Mouse (Mus musculus): ENCODE measurements around the gene Zfp442.
"Not testable (repeated sequence)": the region's sequence is repeated elsewhere in the genome, so short reads cannot be mapped to it uniquely, and the experiment has no call there.

Zfp442 gene

DNA sequence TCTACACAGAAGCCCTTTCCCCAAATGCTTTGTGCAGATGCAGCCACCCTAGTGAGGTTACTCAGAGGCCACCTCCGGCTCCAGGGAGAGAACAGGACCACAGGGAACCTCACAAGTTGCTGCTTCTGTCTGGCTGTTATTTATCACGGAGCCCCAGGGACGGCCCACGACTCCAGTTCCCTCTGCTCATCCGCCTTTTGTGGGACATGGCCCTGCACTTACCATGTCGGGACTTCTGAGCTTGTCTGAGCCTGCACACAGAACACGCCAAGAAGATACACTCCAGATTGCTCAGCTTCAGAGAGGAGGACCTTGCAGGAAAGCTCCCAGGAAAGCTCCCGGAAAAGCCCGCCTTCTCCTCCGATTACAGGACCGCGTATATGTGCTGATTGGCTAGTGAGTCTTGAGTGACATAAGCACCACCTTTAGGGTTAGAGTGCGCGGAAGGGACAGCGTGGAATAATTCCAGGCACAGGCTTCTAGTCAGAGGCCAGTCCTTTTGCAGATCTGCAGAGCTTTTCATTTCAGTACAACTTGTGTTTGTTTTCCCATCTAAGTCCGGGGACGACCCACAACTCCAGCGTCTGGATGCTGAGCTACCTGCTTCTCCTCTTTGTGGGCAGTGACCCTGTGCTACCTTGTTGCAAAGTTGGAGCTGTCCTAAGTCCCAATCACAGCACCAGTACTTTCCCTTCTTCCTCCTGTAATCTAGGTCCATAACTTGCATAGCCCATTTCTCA is at the start of gene Zfp442:
Zfp442 (minus strand) TSS at position 307 of the 740 bp plus-strand sequence.
- peak; percentile 74 for DNase-seq (ENCODE audit: low spot score)

DNA sequence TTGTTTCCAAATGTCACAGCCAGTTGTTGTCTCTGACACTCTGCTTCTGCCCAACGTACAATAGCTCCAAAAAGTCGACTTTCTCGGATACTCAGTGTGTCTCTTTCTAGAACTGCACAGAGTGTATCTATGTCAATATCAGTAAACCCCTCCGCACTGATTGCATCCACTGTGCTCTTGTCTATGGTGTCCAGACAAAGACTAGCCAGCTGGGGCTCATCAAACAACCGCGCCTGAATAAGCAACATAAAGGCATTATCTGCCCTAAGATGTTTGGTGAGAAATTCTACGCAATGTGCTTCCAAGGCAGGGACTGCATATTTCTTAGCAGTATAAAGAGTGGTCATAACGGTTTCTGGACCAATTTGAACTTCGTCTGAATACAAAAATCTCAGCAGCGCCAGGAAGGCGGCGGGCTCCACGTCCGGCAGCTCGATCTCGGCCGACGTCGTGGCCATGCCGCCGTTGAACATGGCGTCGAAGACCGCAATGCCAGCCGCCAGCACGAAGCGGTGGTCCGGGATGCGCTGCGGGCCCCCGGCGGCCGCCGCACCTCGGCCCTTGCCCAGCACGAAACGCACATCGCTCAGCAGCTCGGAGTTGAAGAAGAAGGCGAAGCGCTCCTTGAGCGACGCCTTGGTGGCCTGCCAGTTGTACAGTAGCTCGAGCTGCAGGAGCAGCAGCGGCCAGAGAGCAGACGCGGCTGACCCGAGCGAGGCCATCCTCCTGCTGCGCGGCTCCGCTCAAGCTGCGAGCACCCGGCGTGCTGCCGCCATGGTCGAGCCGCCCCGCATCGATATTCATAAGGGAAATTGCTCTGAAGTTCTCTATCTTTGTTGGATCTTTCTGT is 49.1 kb upstream of the Zfp442 start:
- DNase-seq (ENCODE audit: low spot score): peak; percentile 7

DNA sequence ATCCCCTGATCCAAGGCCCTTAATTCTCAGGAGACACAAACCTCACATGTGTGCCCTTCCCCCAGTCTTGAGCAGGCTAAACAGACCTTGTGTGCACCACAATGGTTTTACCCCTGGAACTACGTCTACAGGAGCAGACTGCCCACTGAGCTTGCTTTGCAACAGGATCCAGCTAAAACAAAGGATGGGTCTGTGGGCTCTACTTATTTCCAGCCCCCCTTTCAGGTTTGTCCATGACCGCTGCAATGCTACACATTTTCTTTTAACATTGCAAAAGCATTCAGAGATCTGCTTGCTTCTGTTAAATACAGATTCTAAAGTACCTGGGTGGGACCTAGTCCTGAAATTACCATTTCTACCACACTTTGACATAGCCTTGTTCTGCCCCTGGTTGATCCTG is 41.7 kb upstream of the Zfp442 start:
- no peak for DNase-seq (ENCODE audit: low spot score)

DNA sequence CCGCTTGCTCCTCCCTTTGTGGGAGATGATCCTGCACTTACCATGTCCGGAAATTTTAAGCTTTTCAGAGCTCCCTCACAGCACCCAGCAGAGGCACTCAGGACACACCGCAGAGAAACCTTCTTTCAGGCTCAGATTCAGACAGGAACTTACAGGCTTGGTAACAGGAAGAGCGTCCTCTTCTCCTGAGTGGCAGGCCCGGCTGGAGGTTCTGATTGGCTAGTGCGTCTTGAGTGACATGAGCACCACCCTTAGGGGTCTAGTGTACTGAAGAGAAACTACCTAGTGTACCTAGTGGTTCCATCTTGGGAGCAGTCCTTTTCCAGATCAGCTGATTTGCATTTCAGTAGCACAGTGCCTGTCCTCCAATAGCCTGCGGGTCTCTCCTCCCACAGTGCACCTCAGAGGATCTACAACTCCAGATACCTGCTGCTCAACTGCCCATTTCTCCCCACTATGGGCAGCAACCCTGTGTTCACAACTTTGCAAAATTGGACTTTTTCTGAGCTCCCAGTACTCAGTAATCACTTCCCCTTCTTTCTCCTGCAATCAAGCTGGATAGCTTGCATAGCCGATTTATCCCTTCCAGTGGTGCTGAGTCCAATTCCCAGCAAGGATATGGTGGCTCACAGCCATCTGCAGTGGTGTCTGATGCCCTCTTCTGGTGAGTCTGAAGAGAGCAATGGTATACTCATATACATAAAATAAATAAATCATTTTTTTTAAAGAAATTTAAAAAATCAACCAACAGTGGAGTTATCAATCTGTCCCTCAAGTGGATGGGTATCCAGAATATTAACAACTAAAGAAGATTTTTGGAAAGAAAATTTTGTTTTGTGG is 33.9 kb upstream of the Zfp442 start, which contains the start of gene Zfp345:
Zfp345 (minus strand) TSS at position 153 of the 840 bp plus-strand sequence.
- DNase-seq (ENCODE audit: low spot score): not testable (repeated sequence)

DNA sequence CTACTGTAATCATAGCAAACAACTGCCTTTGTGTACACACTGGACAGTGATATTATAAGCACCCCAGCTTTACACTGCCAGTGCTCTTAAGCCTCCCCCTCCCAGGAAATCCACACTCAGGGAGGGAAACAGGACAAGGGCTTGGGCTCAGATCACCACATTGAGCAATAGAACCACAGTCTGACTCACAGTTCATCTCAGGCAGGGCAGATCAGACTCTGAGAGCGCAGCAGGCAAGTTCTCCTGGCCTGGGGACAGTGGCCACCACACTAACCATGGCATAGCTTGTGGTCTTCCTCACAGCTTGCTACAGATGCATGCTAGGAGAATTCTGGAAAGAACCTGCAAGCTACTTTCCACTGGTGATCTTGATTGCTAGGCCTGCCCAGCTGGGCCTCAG is 12.2 kb downstream of the Zfp442 start:
- DNase-seq (ENCODE audit: low spot score): not testable (repeated sequence)

DNA sequence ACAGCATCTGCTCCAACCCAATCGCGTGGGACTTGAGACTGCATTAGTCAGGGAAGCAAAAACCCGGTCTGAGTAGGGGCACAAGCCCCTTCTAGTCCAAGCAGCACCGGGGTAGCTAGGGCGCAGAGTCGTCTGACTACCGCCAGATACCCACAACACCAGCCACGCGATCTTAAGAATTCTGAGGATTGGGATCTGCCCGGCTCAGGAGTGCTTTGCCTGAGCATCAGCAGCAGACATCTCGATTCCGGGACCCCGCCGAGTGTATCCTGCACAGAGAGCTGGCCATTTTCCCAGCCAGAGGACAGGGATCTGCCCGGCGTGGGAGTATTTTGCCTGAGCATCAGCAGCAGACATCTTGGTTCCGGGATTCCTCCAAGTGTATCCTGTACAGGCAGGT is 39.1 kb downstream of the Zfp442 start:
- not testable (repeated sequence) for DNase-seq (ENCODE audit: low spot score)

DNA sequence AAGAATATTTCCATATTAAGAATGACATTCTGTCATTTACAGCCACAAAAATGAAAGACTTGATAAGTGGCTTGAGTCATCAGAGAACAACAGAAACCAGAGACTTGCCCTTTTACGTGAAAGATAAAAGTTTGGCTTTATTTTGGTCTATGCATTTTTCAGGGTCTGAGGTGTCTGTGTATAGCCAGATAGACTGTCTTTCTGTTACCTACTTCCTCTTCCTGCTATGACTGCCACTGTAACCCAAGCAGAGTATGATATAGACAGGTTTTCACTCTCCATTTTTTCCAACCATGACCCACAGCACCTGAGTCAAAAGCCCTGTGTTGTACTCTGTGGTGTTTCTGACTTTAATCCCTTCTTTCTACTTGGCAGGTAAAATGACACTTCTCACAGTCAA is 61.1 kb downstream of the Zfp442 start:
- DNase-seq (ENCODE audit: low spot score): no peak

DNA sequence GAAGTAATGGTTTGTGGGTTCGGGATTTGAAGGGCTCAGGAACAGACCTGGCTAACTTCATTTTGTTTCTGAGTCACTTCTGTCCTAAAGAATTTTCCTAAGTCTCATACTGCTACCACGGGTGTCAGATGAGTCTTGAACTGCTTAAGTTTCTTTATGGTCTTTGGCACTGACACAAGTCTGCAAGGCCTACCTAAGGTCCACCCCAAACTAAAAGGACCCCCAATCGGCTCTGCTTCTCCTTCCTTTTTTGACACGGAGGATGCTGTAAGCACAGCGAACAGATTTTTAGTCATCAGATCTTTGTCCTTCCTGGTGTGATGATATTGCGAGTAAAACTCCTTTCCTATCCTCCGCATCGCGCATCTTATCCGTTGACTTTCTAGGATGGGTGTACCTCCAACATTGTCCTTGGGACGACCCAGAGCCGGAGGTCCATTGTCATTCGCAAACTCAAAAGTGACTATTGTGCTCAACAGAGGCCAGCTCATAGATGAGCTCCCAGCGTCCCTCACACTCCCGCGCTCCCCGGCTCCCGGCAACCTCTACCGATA is 65.7 kb downstream of the Zfp442 start:
- DNase-seq (ENCODE audit: low spot score): not testable (repeated sequence)

DNA sequence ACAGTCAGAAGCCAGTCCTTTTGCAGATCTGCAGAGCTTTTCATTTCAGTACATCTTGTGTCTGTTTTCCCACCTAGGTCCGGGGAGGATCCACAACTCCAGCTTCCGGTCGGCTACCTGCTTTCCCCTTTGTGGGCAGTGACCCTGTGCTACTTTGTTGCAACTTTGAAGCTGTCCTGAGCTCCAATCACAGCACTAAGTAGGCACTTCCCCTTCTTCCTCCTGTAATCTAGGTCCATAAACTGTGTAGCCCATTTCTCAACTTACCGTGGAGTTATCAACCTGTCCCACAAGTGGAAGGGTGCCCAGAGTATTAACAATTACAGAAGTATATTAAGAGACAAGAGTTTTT is 88.4 kb downstream of the Zfp442 start:
- no peak for DNase-seq (ENCODE audit: low spot score)

DNA sequence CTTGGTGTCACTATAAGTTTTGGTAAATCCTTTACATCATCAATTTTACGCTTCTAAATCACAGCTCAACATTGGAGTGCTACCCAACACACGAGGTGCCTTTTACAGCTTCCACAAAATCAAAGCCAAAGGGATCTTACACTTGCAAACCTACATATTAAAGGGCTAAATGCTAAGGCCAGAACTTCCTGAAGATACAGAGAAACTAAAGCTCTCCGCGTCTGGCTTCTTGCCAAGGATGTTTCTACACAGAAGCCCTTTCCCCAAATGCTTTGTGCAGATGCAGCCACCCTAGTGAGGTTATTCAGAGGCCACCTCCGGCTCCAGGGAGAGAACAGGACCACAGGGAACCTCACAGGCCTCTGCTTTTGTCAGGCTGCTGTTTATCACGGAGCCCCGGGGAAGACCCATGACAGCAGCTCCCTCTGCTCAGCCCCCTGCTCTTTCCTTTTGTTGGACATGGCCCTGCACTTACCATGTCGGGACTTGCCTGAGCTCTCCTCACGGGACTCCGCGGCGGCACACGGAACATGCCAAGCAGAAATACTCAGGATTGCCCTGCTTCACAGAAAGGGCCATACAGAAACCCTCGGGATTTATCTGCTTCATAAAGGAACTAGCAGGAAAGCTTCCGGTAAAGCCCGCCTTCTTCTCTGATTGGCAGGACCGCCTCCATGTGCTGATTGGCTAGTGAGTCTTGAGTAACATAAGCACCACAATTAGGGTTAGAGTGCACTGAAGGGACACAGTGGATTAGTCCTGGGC is 89.0 kb downstream of the Zfp442 start, which contains the start of gene 3300002I08Rik:
3300002I08Rik (minus strand) TSS at position 653 of the 765 bp plus-strand sequence.
- peak; percentile 94 for DNase-seq (ENCODE audit: low spot score)
